Mouse (Mus musculus): ENCODE data around the gene Car4. TPM values are rescaled to one million over a fixed set of nuclear protein-coding genes. Genes with fewer than 3 reads are reported as not detected.

Car4 gene
- polyA plus RNA-seq, 1 experiment from 2014 or later, result 5.5 TPM

GRCm38 (mm10) chr11:84939508-84940053, 18.0 kb upstream of the Car4 start:
- no peak overlapping the region for H3K27ac ChIP-seq (replicated peaks)
- H3K9me3 ChIP-seq (replicated peaks), result no peaks in the 10 kb centered on the region
- no peak overlapping the region for H3K4me3 ChIP-seq (replicated peaks)
- no peak overlapping the region for H3K4me2 ChIP-seq
- WGBS, result 44% methylated on average over 8 of the region's 8 CpGs
- ATAC-seq (ENCODE audit: low FRiP score), result no peak
- H3K4me1 ChIP-seq, result peaks cover 13% of the 10 kb centered on the region
- H3K27me3 ChIP-seq (replicated peaks), result 0 out of 2 replicates have a peak, but pooled peaks cover 5% of the 10 kb centered on the region
- H3K9ac ChIP-seq (replicated peaks), result no peak overlapping the region
- no peaks in the 10 kb centered on the region for H3K36me3 ChIP-seq

GRCm38 (mm10) chr11:84940140-84940539, 17.4 kb upstream of the Car4 start:
- ATAC-seq (ENCODE audit: low FRiP score), result no peak
- Histone ChIP-seq H3K4me1 (peaks cover 16% of the 10 kb centered on the region), H3K4me3 (replicated peaks) (no peak overlapping the region), H3K9ac (replicated peaks) (no peak overlapping the region), H3K4me2 (no peak overlapping the region), H3K27ac (replicated peaks) (no peak overlapping the region), H3K27me3 (replicated peaks) (0 out of 2 replicates have a peak, but pooled peaks cover 5% of the 10 kb centered on the region), H3K36me3 (no peaks in the 10 kb centered on the region), H3K9me3 (replicated peaks) (no peaks in the 10 kb centered on the region)
- 75% methylated on average over 10 of the region's 10 CpGs for WGBS

- WGBS, result 1% methylated on average over 15 of the region's 15 CpGs
- no peak overlapping the region for H3K4me3 ChIP-seq (replicated peaks)
- no peaks in the 10 kb centered on the region for H3K36me3 ChIP-seq
- H3K27me3 ChIP-seq (replicated peaks), result 0 out of 2 replicates have a peak, but pooled peaks cover 13% of the 10 kb centered on the region
- H3K27ac ChIP-seq (replicated peaks), result no peak overlapping the region
- no peak for ATAC-seq (ENCODE audit: low FRiP score)
- peaks cover 19% of the 10 kb centered on the region for H3K4me1 ChIP-seq
- H3K9me3 ChIP-seq (replicated peaks), result no peaks in the 10 kb centered on the region
- no peak overlapping the region for H3K9ac ChIP-seq (replicated peaks)
- peak overlapping the region; percentile 38 for H3K4me2 ChIP-seq
Observed at GRCm38 (mm10) chr11:84943948-84944347, 13.6 kb upstream of the Car4 start.

- no peaks in the 10 kb centered on the region for H3K9me3 ChIP-seq (replicated peaks)
- no peak overlapping the region for H3K9ac ChIP-seq (replicated peaks)
- H3K27me3 ChIP-seq (replicated peaks), result 0 out of 2 replicates have a peak, but pooled peaks cover 13% of the 10 kb centered on the region
- H3K4me1 ChIP-seq, result peaks cover 19% of the 10 kb centered on the region
- H3K4me2 ChIP-seq, result no peak overlapping the region
- H3K36me3 ChIP-seq, result no peaks in the 10 kb centered on the region
- H3K4me3 ChIP-seq (replicated peaks), result no peak overlapping the region
- WGBS, result 12% methylated on average over 12 of the region's 12 CpGs
- ATAC-seq (ENCODE audit: low FRiP score), result no peak
- H3K27ac ChIP-seq (replicated peaks), result no peak overlapping the region
Observed at GRCm38 (mm10) chr11:84944639-84945435, 12.7 kb upstream of the Car4 start.

GRCm38 (mm10) chr11:84945841-84946240, 11.7 kb upstream of the Car4 start:
- WGBS, result 70% methylated on average over 3 of the region's 3 CpGs
- ATAC-seq (ENCODE audit: low FRiP score), result no peak
- Histone ChIP-seq H3K27me3 (replicated peaks) (0 out of 2 replicates have a peak, but pooled peaks cover 13% of the 10 kb centered on the region), H3K4me3 (replicated peaks) (no peak overlapping the region), H3K36me3 (no peaks in the 10 kb centered on the region), H3K9me3 (replicated peaks) (no peaks in the 10 kb centered on the region), H3K4me1 (peaks cover 19% of the 10 kb centered on the region), H3K27ac (replicated peaks) (no peak overlapping the region), H3K9ac (replicated peaks) (no peak overlapping the region), H3K4me2 (no peak overlapping the region)

- WGBS, result 48% methylated on average over 6 of the region's 6 CpGs
- 0 out of 2 replicates have a peak, but pooled peaks cover 13% of the 10 kb centered on the region for H3K27me3 ChIP-seq (replicated peaks)
- H3K4me3 ChIP-seq (replicated peaks), result no peak overlapping the region
- H3K9me3 ChIP-seq (replicated peaks), result no peaks in the 10 kb centered on the region
- no peak for ATAC-seq (ENCODE audit: low FRiP score)
- H3K4me2 ChIP-seq, result no peak overlapping the region
- H3K9ac ChIP-seq (replicated peaks), result no peak overlapping the region
- H3K4me1 ChIP-seq, result peaks cover 19% of the 10 kb centered on the region
- no peaks in the 10 kb centered on the region for H3K36me3 ChIP-seq
- H3K27ac ChIP-seq (replicated peaks), result no peak overlapping the region
Observed at GRCm38 (mm10) chr11:84947206-84947605, 10.4 kb upstream of the Car4 start.

- Histone ChIP-seq H3K36me3 (no peaks in the 10 kb centered on the region), H3K27me3 (replicated peaks) (0 out of 2 replicates have a peak, but pooled peaks cover 10% of the 10 kb centered on the region), H3K4me2 (no peak overlapping the region), H3K9me3 (replicated peaks) (no peaks in the 10 kb centered on the region), H3K4me3 (replicated peaks) (no peak overlapping the region), H3K27ac (replicated peaks) (no peak overlapping the region), H3K4me1 (peaks cover 19% of the 10 kb centered on the region), H3K9ac (replicated peaks) (no peak overlapping the region)
- ATAC-seq (ENCODE audit: low FRiP score), result no peak
- WGBS, result 55% methylated on average over 3 of the region's 3 CpGs
Observed at GRCm38 (mm10) chr11:84948114-84948513, 9.5 kb upstream of the Car4 start.

GRCm38 (mm10) chr11:84948526-84948925, 9.1 kb upstream of the Car4 start:
- H3K27ac ChIP-seq (replicated peaks), result no peak overlapping the region
- 59% methylated on average over 3 of the region's 3 CpGs for WGBS
- no peak overlapping the region for H3K4me3 ChIP-seq (replicated peaks)
- ATAC-seq (ENCODE audit: low FRiP score), result no peak
- no peaks in the 10 kb centered on the region for H3K9me3 ChIP-seq (replicated peaks)
- H3K4me2 ChIP-seq, result no peak overlapping the region
- H3K4me1 ChIP-seq, result peaks cover 16% of the 10 kb centered on the region
- H3K27me3 ChIP-seq (replicated peaks), result 0 out of 2 replicates have a peak, but pooled peaks cover 11% of the 10 kb centered on the region
- no peak overlapping the region for H3K9ac ChIP-seq (replicated peaks)
- H3K36me3 ChIP-seq, result no peaks in the 10 kb centered on the region

GRCm38 (mm10) chr11:84952611-84953010, 5.0 kb upstream of the Car4 start:
- H3K27me3 ChIP-seq (replicated peaks), result peaks cover 25% of the 10 kb centered on the region
- no peak overlapping the region for H3K4me3 ChIP-seq (replicated peaks)
- no peak overlapping the region for H3K9ac ChIP-seq (replicated peaks)
- 58% methylated on average over 2 of the region's 2 CpGs for WGBS
- peaks cover 5% of the 10 kb centered on the region for H3K4me1 ChIP-seq
- H3K36me3 ChIP-seq, result no peaks in the 10 kb centered on the region
- no peak overlapping the region for H3K27ac ChIP-seq (replicated peaks)
- no peaks in the 10 kb centered on the region for H3K9me3 ChIP-seq (replicated peaks)
- ATAC-seq (ENCODE audit: low FRiP score), result no peak
- H3K4me2 ChIP-seq, result no peak overlapping the region

- no peak overlapping the region for H3K4me3 ChIP-seq (replicated peaks)
Observed at GRCm38 (mm10) chr11:84956400-84956799, 1.2 kb upstream of the Car4 start.

GRCm38 (mm10) chr11:84957171-84957570, 415 bp upstream of the Car4 start:
- Histone ChIP-seq H3K4me2 (peak overlapping the region; percentile 74), H3K27ac (replicated peaks) (no peak overlapping the region), H3K9ac (replicated peaks) (peak overlapping the region; percentile 28; the same call in 1 of the 2 replicates), H3K36me3 (no peaks in the 10 kb centered on the region), H3K4me3 (replicated peaks) (peak overlapping the region; percentile 38), H3K9me3 (replicated peaks) (no peaks in the 10 kb centered on the region), H3K4me1 (peaks cover 12% of the 10 kb centered on the region), H3K27me3 (replicated peaks) (peaks cover 49% of the 10 kb centered on the region)
- WGBS, result 13% methylated on average over 15 of the region's 15 CpGs
- ATAC-seq (ENCODE audit: low FRiP score), result no peak

More at GRCm38 (mm10) chr11:84956400-84956799, 1.2 kb upstream of the Car4 start:
- Histone ChIP-seq H3K27ac (replicated peaks) (no peak overlapping the region), H3K4me1 (peaks cover 12% of the 10 kb centered on the region), H3K4me2 (no peak overlapping the region), H3K9me3 (replicated peaks) (no peaks in the 10 kb centered on the region), H3K27me3 (replicated peaks) (peaks cover 49% of the 10 kb centered on the region), H3K36me3 (no peaks in the 10 kb centered on the region), H3K9ac (replicated peaks) (no peak overlapping the region)
- 34% methylated on average over 5 of the region's 5 CpGs for whole genome bisulfite sequencing
- no peak for ATAC-seq (ENCODE audit: low FRiP score)

- H3K36me3 ChIP-seq, result no peaks in the 10 kb centered on the region
- peak overlapping the region; percentile 38 for H3K4me3 ChIP-seq (replicated peaks)
- H3K27me3 ChIP-seq (replicated peaks), result peaks cover 47% of the 10 kb centered on the region
- 6% methylated on average over 11 of the region's 11 CpGs for WGBS
- peaks cover 12% of the 10 kb centered on the region for H3K4me1 ChIP-seq
- H3K27ac ChIP-seq (replicated peaks), result no peak overlapping the region
- ATAC-seq (ENCODE audit: low FRiP score), result no peak
- peak overlapping the region; percentile 74 for H3K4me2 ChIP-seq
- H3K9me3 ChIP-seq (replicated peaks), result no peaks in the 10 kb centered on the region
- H3K9ac ChIP-seq (replicated peaks), result peak overlapping the region; percentile 28; the same call in 1 of the 2 replicates
Observed at GRCm38 (mm10) chr11:84958271-84958630, 665 bp downstream of the Car4 start.

Data from neural tube, embryonic 15.5 days (tissue).